Mouse (Mus musculus): ENCODE measurements around the gene Hist1h4i. TPM values are rescaled to one million over a fixed set of nuclear protein-coding genes. Genes with fewer than 3 reads are reported as not detected.

The Hist1h4i gene
- total and polyA plus RNA-seq, 2 experiments = 5.2 to 9.2 TPM

GRCm38 (mm10) chr13:22050591-22051522 is 9.7 kb upstream of the Hist1h4i start:
- under 1% methylated on average over 52 of the region's 52 CpGs for WGBS
- peak; percentile 73 for DNase-seq (ENCODE audit: extremely low read depth, low read depth, low spot score)
- TF ChIP-seq CTCF (IDR thresholded peaks at IDR 0.05; ENCODE audit: low read depth, low read length) (peak; percentile 77), POLR2A (IDR thresholded peaks at IDR 0.05; ENCODE audit: extremely low read depth, insufficient read depth, low read length) (no peak)
- H3K27ac ChIP-seq (replicated peaks; ENCODE audit: insufficient read depth, low read depth, low read length) = 0 out of 2 replicates have a peak overlapping the region, but pooled peaks have one; percentile 8
- H3K4me1 ChIP-seq (ENCODE audit: control insufficient read depth, insufficient read depth, low read length) = peaks cover 5% of the 10 kb centered on the region; the same call in 1 of the 2 replicates
- H3K4me3 ChIP-seq (ENCODE audit: insufficient read depth, low read depth, low read length) = peak overlapping the region; percentile 47
- H3K36me3 ChIP-seq (ENCODE audit: control insufficient read depth, insufficient read depth, low read length) = no peaks in the 10 kb centered on the region
- no peaks in the 10 kb centered on the region for H3K27me3 ChIP-seq (ENCODE audit: control insufficient read depth, insufficient read depth, low read length)
- H3K79me2 ChIP-seq (ENCODE audit: control insufficient read depth, insufficient read depth, low read length) = no peaks in the 10 kb centered on the region
- peak overlapping the region; percentile 37 for H3K9ac ChIP-seq (ENCODE audit: low read depth, low read length)

DNA sequence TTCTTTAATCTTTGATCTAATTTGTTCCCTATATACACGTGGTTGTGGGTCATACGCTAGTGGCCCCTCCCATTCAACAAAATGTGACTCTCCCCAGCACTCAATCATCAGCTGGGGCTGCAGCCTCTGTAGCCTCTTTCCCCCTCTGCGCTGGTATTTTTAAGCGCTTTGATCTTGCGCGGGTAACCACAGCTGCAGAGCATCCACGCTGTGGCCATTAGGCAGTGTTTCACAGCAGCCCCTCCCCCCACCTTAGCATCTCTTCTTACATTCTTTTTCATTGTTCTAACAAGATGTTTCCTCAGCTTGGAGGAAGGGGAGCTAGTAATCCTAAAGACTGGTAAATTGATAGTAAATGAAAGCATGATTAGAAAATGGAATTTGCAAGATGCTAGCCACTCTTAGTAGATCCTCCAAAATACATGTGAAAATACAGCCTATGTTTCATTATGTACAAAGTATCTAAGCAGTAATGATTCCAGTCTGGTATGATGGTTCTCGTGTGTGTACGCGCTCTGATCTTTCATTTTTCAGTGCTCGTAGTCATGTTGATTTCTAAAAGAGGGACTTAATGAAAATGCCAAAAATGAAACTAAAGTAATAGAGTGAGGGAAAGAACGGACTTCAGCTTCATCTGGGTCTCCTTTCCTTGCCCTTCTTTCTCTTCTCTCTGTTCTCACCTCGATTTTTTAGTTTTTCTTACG is 8.7 kb upstream of the Hist1h4i start:
- no peaks in the 10 kb centered on the region for H3K27me3 ChIP-seq (ENCODE audit: control insufficient read depth, insufficient read depth, low read length)
- H3K36me3 ChIP-seq (ENCODE audit: control insufficient read depth, insufficient read depth, low read length) = no peaks in the 10 kb centered on the region
- peak overlapping the region; percentile 50; the same call in 1 of the 2 replicates for H3K4me3 ChIP-seq (ENCODE audit: insufficient read depth, low read depth, low read length)
- H3K27ac ChIP-seq (replicated peaks; ENCODE audit: insufficient read depth, low read depth, low read length) = no peak overlapping the region
- WGBS = 6% methylated on average over 14 of the region's 14 CpGs
- H3K9ac ChIP-seq (ENCODE audit: low read depth, low read length) = no peak overlapping the region
- no peak for TF ChIP-seq POLR2A (IDR thresholded peaks at IDR 0.05; ENCODE audit: extremely low read depth, insufficient read depth, low read length)
- no peak for TF ChIP-seq CTCF (IDR thresholded peaks at IDR 0.05; ENCODE audit: low read depth, low read length)
- no peak for DNase-seq (ENCODE audit: extremely low read depth, low read depth, low spot score)
- H3K4me1 ChIP-seq (ENCODE audit: control insufficient read depth, insufficient read depth, low read length) = peaks cover 5% of the 10 kb centered on the region; the same call in 1 of the 2 replicates
- no peaks in the 10 kb centered on the region for H3K79me2 ChIP-seq (ENCODE audit: control insufficient read depth, insufficient read depth, low read length)

DNA sequence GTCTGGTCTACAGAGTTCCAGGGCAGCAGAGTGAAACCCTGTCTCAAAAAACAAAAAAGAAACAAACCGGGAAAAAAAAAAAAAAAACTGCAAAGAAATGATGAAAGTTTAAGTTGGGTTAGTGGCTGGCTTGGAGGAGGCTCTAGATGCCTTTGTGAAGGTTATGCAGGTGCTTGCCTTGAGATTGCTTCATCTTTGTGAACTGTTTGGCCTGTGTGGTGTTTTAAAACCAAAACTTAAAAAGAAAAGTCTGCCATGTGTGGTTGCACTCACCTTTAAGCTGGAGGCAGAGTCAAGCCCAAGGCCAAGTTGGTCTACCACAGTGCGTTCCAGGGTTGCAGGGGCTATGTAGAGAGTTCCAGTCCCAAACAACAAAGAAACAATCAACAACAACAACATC is 7.9 kb upstream of the Hist1h4i start:
- H3K27ac ChIP-seq (replicated peaks; ENCODE audit: insufficient read depth, low read depth, low read length) = no peak overlapping the region
- H3K9ac ChIP-seq (ENCODE audit: low read depth, low read length) = no peak overlapping the region
- TF ChIP-seq POLR2A (IDR thresholded peaks at IDR 0.05; ENCODE audit: extremely low read depth, insufficient read depth, low read length) = no peak
- TF ChIP-seq CTCF (IDR thresholded peaks at IDR 0.05; ENCODE audit: low read depth, low read length) = no peak
- DNase-seq (ENCODE audit: extremely low read depth, low read depth, low spot score) = no peak
- no peaks in the 10 kb centered on the region for H3K27me3 ChIP-seq (ENCODE audit: control insufficient read depth, insufficient read depth, low read length)
- no peaks in the 10 kb centered on the region for H3K36me3 ChIP-seq (ENCODE audit: control insufficient read depth, insufficient read depth, low read length)
- WGBS = 91% methylated on average over 2 of the region's 2 CpGs
- H3K4me3 ChIP-seq (ENCODE audit: insufficient read depth, low read depth, low read length) = no peak overlapping the region
- no peaks in the 10 kb centered on the region for H3K79me2 ChIP-seq (ENCODE audit: control insufficient read depth, insufficient read depth, low read length)
- peaks cover 9% of the 10 kb centered on the region; the same call in 1 of the 2 replicates for H3K4me1 ChIP-seq (ENCODE audit: control insufficient read depth, insufficient read depth, low read length)

DNA sequence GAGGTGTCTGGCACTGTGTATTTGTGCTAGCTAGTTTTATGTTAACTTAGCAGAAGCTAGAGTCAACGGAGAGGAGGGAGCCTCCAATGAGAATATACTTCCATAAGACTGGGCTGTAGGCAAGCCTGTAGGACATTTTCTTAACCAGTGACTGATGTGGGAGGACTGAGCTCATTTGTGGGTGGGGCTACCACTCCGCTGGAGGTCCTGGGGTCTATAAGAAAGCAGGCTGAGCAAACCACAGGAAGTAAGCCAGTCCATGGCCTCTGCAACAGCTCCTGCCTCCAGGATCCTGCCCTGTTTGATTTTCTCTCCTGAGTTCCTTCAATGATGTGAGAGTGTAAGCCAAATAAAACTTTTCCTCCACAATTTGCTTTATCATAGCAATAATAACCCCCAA is 4.1 kb upstream of the Hist1h4i start:
- Histone ChIP-seq H3K27me3 (ENCODE audit: control insufficient read depth, insufficient read depth, low read length) (no peaks in the 10 kb centered on the region), H3K4me1 (ENCODE audit: control insufficient read depth, insufficient read depth, low read length) (peaks cover 14% of the 10 kb centered on the region), H3K9ac (ENCODE audit: low read depth, low read length) (no peak overlapping the region), H3K27ac (replicated peaks; ENCODE audit: insufficient read depth, low read depth, low read length) (no peak overlapping the region), H3K4me3 (ENCODE audit: insufficient read depth, low read depth, low read length) (no peak overlapping the region), H3K36me3 (ENCODE audit: control insufficient read depth, insufficient read depth, low read length) (no peaks in the 10 kb centered on the region), H3K79me2 (ENCODE audit: control insufficient read depth, insufficient read depth, low read length) (no peaks in the 10 kb centered on the region)
- no peak for TF ChIP-seq POLR2A (IDR thresholded peaks at IDR 0.05; ENCODE audit: extremely low read depth, insufficient read depth, low read length)
- TF ChIP-seq CTCF (IDR thresholded peaks at IDR 0.05; ENCODE audit: low read depth, low read length) = no peak
- no peak for DNase-seq (ENCODE audit: extremely low read depth, low read depth, low spot score)
- 72% methylated on average over 2 of the region's 2 CpGs for WGBS

DNA sequence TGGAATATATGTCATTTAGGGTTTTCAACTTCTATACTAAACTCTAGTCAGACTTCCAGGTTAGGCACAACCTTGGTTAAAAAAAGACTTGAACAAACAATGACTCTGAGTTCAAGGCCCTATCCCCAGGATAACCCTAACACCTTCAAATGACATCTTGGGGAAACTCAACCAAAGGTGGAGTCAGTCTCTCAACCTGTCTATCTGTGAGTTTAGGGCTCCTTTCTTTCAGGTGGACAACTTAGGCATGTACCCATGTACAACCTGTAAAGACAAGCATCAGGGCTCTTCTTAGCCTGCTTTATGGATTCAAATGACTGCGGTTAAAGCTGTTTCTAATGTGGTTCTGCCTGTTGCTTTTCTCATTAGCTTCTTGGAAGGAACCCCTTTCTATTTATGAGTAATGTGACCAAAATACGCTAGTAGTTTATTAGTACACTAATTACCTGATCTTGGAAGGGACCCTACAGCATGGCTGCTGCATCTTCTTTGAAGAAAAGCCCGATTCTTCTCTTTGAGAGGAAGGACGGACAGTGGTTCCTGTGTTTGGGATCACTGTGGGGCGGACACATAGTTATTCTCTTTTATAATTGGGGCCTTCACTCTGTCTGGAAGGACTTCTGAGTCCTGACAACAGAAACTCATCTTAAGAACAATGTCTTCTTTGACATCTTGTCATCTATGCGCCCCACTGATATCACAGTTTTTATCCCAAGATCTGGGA is 3.4 kb upstream of the Hist1h4i start:
- H3K79me2 ChIP-seq (ENCODE audit: control insufficient read depth, insufficient read depth, low read length) = no peaks in the 10 kb centered on the region
- H3K27ac ChIP-seq (replicated peaks; ENCODE audit: insufficient read depth, low read depth, low read length) = no peak overlapping the region
- no peaks in the 10 kb centered on the region for H3K27me3 ChIP-seq (ENCODE audit: control insufficient read depth, insufficient read depth, low read length)
- H3K36me3 ChIP-seq (ENCODE audit: control insufficient read depth, insufficient read depth, low read length) = no peaks in the 10 kb centered on the region
- DNase-seq (ENCODE audit: extremely low read depth, low read depth, low spot score) = no peak
- no peak overlapping the region for H3K4me3 ChIP-seq (ENCODE audit: insufficient read depth, low read depth, low read length)
- TF ChIP-seq CTCF (IDR thresholded peaks at IDR 0.05; ENCODE audit: low read depth, low read length) = no peak
- TF ChIP-seq POLR2A (IDR thresholded peaks at IDR 0.05; ENCODE audit: extremely low read depth, insufficient read depth, low read length) = no peak
- H3K9ac ChIP-seq (ENCODE audit: low read depth, low read length) = no peak overlapping the region
- H3K4me1 ChIP-seq (ENCODE audit: control insufficient read depth, insufficient read depth, low read length) = peaks cover 11% of the 10 kb centered on the region
- WGBS = 93% methylated on average over 6 of the region's 6 CpGs

All from liver, adult 2 months (tissue).